Mouse (Mus musculus): ENCODE measurements at regions not wholly inside any gene's neighbourhood (a gene's known extent, or its start where the extent isn't known, plus 50 kb on each side); places are given as distances from the start of the nearest gene placed in this dataset.

DNA sequence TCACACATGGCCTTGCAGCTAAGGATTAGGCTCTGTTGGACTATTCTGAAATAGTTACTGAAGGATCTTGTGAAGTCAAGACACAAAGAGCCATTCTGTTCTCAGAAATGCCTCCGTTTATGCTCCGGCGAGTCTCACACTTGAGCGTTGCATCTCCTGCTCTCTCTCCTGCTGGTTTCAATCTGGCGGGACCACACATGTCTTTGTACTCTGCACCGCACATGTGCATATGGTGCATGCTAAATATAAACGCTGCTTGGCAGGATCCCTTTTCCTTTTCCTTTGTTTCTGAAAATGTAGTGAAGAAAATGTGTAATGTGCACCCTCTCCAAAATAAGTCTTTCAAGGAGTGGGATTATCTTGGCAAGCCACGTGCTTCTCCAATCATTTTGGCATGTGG, 196.4 kb upstream of the Kif2a start:
- Histone ChIP-seq H3K4me3 (replicated peaks; ENCODE audit: low read length) (no peak overlapping the region), H3K27me3 (ENCODE audit: insufficient read depth, low read length) (0 out of 2 replicates have a peak, but pooled peaks cover 9% of the 10 kb centered on the region), H3K4me1 (replicated peaks; ENCODE audit: low read depth, low read length) (no peaks in the 10 kb centered on the region), H3K9me3 (ENCODE audit: low read length) (no peaks in the 10 kb centered on the region), H3K36me3 (ENCODE audit: insufficient read depth, low read length) (no peaks in the 10 kb centered on the region)
- no peak for TF ChIP-seq POU5F1 (IDR thresholded peaks at IDR 0.05; ENCODE audit: borderline replicate concordance, low read length)
- no peak for TF ChIP-seq CTCF (conservative IDR thresholded peaks at IDR 0.05; ENCODE audit: low read length)
- no peak for TF ChIP-seq NANOG (IDR thresholded peaks at IDR 0.05; ENCODE audit: borderline replicate concordance, low read length)

DNA sequence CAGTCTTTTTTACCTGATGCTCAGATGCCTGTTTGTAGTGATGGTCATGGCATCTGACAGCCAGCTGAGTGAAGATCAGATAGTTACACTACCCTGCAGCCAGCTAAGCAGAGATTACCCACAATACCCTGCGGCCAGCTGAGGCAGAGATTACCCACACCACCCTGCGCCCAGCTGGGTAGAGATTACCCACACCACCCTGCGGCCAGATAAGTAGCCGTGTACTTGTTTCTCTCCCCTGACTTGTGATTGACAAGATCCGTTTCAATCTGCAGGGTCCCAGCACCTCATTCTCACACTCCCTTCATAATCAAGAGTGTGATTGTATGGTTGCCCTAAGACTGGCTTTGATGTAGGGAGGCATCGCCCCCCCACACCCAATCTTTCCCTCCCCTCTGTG, 195.9 kb upstream of the Kif2a start:
- TF ChIP-seq CTCF (conservative IDR thresholded peaks at IDR 0.05; ENCODE audit: low read length) (no peak), NANOG (IDR thresholded peaks at IDR 0.05; ENCODE audit: borderline replicate concordance, low read length) (no peak), POU5F1 (IDR thresholded peaks at IDR 0.05; ENCODE audit: borderline replicate concordance, low read length) (no peak)
- Histone ChIP-seq H3K27me3 (ENCODE audit: insufficient read depth, low read length) (0 out of 2 replicates have a peak, but pooled peaks cover 9% of the 10 kb centered on the region), H3K9me3 (ENCODE audit: low read length) (no peaks in the 10 kb centered on the region), H3K4me3 (replicated peaks; ENCODE audit: low read length) (no peak overlapping the region), H3K4me1 (replicated peaks; ENCODE audit: low read depth, low read length) (no peaks in the 10 kb centered on the region), H3K36me3 (ENCODE audit: insufficient read depth, low read length) (no peaks in the 10 kb centered on the region)

- H3K9me3 ChIP-seq (ENCODE audit: low read length), result no peaks in the 10 kb centered on the region
- peaks cover 17% of the 10 kb centered on the region for H3K27me3 ChIP-seq (ENCODE audit: insufficient read depth, low read length)
- TF ChIP-seq POU5F1 (IDR thresholded peaks at IDR 0.05; ENCODE audit: borderline replicate concordance, low read length) (no peak), CTCF (conservative IDR thresholded peaks at IDR 0.05; ENCODE audit: low read length) (no peak), NANOG (IDR thresholded peaks at IDR 0.05; ENCODE audit: borderline replicate concordance, low read length) (no peak)
- no peak overlapping the region for H3K4me3 ChIP-seq (replicated peaks; ENCODE audit: low read length)
- H3K4me1 ChIP-seq (replicated peaks; ENCODE audit: low read depth, low read length), result 0 out of 2 replicates have a peak, but pooled peaks cover 3% of the 10 kb centered on the region
- no peaks in the 10 kb centered on the region for H3K36me3 ChIP-seq (ENCODE audit: insufficient read depth, low read length)
Observed at GRCm38 (mm10) chr13:107213281-107213680, 191.4 kb upstream of the Kif2a start.

DNA sequence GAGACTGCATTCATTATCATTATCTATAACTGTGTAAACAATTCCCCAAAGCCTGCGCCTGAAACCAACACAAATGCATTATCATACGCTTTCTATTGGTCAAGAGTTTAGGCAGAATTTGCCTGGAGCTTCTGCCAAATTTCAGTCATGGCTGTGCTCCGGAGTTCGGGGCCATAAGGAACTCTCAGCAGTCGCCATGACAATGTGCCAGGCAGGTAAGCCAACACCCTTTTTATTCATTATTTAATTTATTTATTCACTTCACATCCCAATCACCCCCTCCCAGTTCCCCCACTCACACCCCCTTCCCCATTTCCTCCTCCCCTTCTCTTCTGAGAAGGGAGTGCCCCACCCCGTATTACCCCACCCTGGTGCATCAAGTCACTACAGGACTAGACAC, 188.8 kb upstream of the Kif2a start:
- H3K9me3 ChIP-seq (ENCODE audit: low read length), result no peaks in the 10 kb centered on the region
- H3K4me3 ChIP-seq (replicated peaks; ENCODE audit: low read length), result no peak overlapping the region
- no peaks in the 10 kb centered on the region for H3K36me3 ChIP-seq (ENCODE audit: insufficient read depth, low read length)
- peaks cover 9% of the 10 kb centered on the region for H3K27me3 ChIP-seq (ENCODE audit: insufficient read depth, low read length)
- TF ChIP-seq NANOG (IDR thresholded peaks at IDR 0.05; ENCODE audit: borderline replicate concordance, low read length), result no peak
- no peak for TF ChIP-seq POU5F1 (IDR thresholded peaks at IDR 0.05; ENCODE audit: borderline replicate concordance, low read length)
- TF ChIP-seq CTCF (conservative IDR thresholded peaks at IDR 0.05; ENCODE audit: low read length), result no peak
- 0 out of 2 replicates have a peak, but pooled peaks cover 5% of the 10 kb centered on the region for H3K4me1 ChIP-seq (replicated peaks; ENCODE audit: low read depth, low read length)

- H3K4me3 ChIP-seq (replicated peaks; ENCODE audit: low read length), result no peak overlapping the region
- TF ChIP-seq CTCF (conservative IDR thresholded peaks at IDR 0.05; ENCODE audit: low read length) (no peak), POU5F1 (IDR thresholded peaks at IDR 0.05; ENCODE audit: borderline replicate concordance, low read length) (no peak), NANOG (IDR thresholded peaks at IDR 0.05; ENCODE audit: borderline replicate concordance, low read length) (no peak)
- H3K27me3 ChIP-seq (ENCODE audit: insufficient read depth, low read length), result peaks cover 8% of the 10 kb centered on the region
- no peaks in the 10 kb centered on the region for H3K36me3 ChIP-seq (ENCODE audit: insufficient read depth, low read length)
- H3K4me1 ChIP-seq (replicated peaks; ENCODE audit: low read depth, low read length), result 0 out of 2 replicates have a peak, but pooled peaks cover 5% of the 10 kb centered on the region
- no peaks in the 10 kb centered on the region for H3K9me3 ChIP-seq (ENCODE audit: low read length)
Observed at GRCm38 (mm10) chr13:107207354-107208181, 185.6 kb upstream of the Kif2a start.

DNA sequence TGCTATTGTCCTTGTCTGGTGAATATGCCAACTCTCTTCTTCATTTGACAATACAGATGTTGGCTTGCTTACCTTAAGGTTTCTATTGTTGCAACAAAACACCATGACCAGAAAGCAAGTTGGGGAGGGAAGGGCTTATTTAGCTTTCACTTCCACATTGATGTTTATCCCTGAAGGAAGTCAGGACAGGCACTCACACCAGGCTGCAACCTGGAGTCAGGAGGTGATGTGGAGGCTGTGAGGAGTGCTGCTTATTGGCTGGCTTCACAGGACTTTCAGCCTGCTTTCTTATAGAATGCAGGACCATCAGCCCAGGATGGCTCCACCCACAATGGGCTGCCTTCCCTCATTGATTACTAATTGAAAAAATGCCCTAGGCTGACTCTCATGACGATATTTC, 177.9 kb upstream of the Kif2a start:
- H3K4me1 ChIP-seq (replicated peaks; ENCODE audit: low read depth, low read length), result no peaks in the 10 kb centered on the region
- H3K27me3 ChIP-seq (ENCODE audit: insufficient read depth, low read length), result no peaks in the 10 kb centered on the region
- no peaks in the 10 kb centered on the region for H3K36me3 ChIP-seq (ENCODE audit: insufficient read depth, low read length)
- TF ChIP-seq NANOG (IDR thresholded peaks at IDR 0.05; ENCODE audit: borderline replicate concordance, low read length), result no peak
- TF ChIP-seq CTCF (conservative IDR thresholded peaks at IDR 0.05; ENCODE audit: low read length), result no peak
- peaks cover 6% of the 10 kb centered on the region; the same call in 1 of the 2 replicates for H3K9me3 ChIP-seq (ENCODE audit: low read length)
- no peak overlapping the region for H3K4me3 ChIP-seq (replicated peaks; ENCODE audit: low read length)

- peaks cover 6% of the 10 kb centered on the region; the same call in 1 of the 2 replicates for H3K9me3 ChIP-seq (ENCODE audit: low read length)
- no peaks in the 10 kb centered on the region for H3K4me1 ChIP-seq (replicated peaks; ENCODE audit: low read depth, low read length)
- H3K27me3 ChIP-seq (ENCODE audit: insufficient read depth, low read length), result no peaks in the 10 kb centered on the region
- no peaks in the 10 kb centered on the region for H3K36me3 ChIP-seq (ENCODE audit: insufficient read depth, low read length)
- H3K4me3 ChIP-seq (replicated peaks; ENCODE audit: low read length), result no peak overlapping the region
- TF ChIP-seq CTCF (conservative IDR thresholded peaks at IDR 0.05; ENCODE audit: low read length), result no peak
- no peak for TF ChIP-seq NANOG (IDR thresholded peaks at IDR 0.05; ENCODE audit: borderline replicate concordance, low read length)
- TF ChIP-seq POU5F1 (IDR thresholded peaks at IDR 0.05; ENCODE audit: borderline replicate concordance, low read length), result no peak
Observed at GRCm38 (mm10) chr13:107193426-107193825, 171.5 kb upstream of the Kif2a start.

DNA sequence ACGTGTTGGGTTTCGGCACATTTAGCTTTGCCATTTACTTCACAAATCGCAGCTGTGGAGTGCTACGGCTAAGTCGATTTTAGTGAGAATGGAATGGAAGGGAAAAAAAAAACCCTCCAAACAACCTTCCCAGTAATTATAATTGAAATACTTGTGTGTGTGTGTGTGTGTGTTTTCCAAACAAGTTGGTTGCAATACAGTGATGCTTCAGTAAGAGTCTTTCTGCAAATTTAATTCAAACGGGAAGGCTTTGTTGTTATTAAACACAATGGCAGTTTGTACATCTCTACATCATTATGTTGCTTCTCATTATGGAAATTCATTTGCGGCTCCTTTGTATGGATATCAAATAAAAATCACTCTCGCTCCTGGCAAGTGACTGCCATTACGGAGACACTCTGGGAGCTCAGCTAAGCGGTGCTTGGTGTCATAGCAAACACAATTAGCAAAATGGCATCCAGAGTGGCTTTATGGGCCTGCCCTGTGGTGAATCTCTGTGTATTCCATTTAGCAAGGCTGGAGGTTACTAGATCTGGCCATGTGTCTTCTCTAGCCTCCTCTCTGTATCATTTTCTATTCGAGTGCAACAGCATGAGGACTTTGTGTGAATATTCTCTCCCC, 165.4 kb upstream of the Kif2a start:
- Histone ChIP-seq H3K9me3 (ENCODE audit: low read length) (no peaks in the 10 kb centered on the region), H3K27me3 (ENCODE audit: insufficient read depth, low read length) (no peaks in the 10 kb centered on the region; the same call in 1 of the 2 replicates), H3K4me3 (replicated peaks; ENCODE audit: low read length) (no peak overlapping the region), H3K36me3 (ENCODE audit: insufficient read depth, low read length) (no peaks in the 10 kb centered on the region), H3K4me1 (replicated peaks; ENCODE audit: low read depth, low read length) (0 out of 2 replicates have a peak, but pooled peaks cover under 1% of the 10 kb centered on the region)
- TF ChIP-seq POU5F1 (IDR thresholded peaks at IDR 0.05; ENCODE audit: borderline replicate concordance, low read length) (no peak), CTCF (conservative IDR thresholded peaks at IDR 0.05; ENCODE audit: low read length) (no peak), NANOG (IDR thresholded peaks at IDR 0.05; ENCODE audit: borderline replicate concordance, low read length) (no peak)

Measured in E14TG2a.4 (cell line).